Mouse (Mus musculus) liver, embryonic 13.5 days (tissue): ENCODE measurements at regions not wholly inside any gene's neighbourhood (a gene's known extent, or its start where the extent isn't known, plus 50 kb on each side); places are given as distances from the start of the nearest gene placed in this dataset.

Source experiments
- ATAC-seq: fragments of 200-750 bp; cut with Nextera tagmentation; 2 replicates; pipeline ENCODE4 v1.8.0; 2017; ENCODE audit warnings: low read depth, mild to moderate bottlenecking, moderate number of reproducible peaks, moderate library complexity
- DNase-seq: peaks from one replicate; pipeline ENCODE4 v3.0.0; 2022
- H3K27ac ChIP-seq: fragments of 300-500 bp; sonication (generic); 2 replicates; pipeline ENCODE4 v1.5.1; 2015; ENCODE audit warnings: moderate library complexity, mild to moderate bottlenecking, inconsistent platforms
- H3K27me3 ChIP-seq: fragments of 300-500 bp; sonication (generic); 2 replicates; pipeline ENCODE4 v1.6.1; 2015; ENCODE audit warnings: mild to moderate bottlenecking, inconsistent platforms
- H3K36me3 ChIP-seq: fragments of 300-500 bp; sonication (generic); 2 replicates; pipeline ENCODE4 v1.6.1; 2015; ENCODE audit warnings: mild to moderate bottlenecking, inconsistent platforms
- H3K4me1 ChIP-seq: fragments of 300-500 bp; sonication (generic); replicated peaks from 2 replicates; pipeline ENCODE4 v1.6.1; 2015; ENCODE audit warnings: inconsistent platforms
- H3K4me2 ChIP-seq: fragments of 300-500 bp; sonication (generic); 2 replicates; pipeline ENCODE4 v1.6.1; 2015; ENCODE audit warnings: inconsistent platforms, mild to moderate bottlenecking, moderate library complexity
- H3K4me3 ChIP-seq: fragments of 300-500 bp; sonication (generic); replicated peaks from 2 replicates; pipeline ENCODE4 v1.5.1; 2015; ENCODE audit warnings: mild to moderate bottlenecking, inconsistent platforms
- H3K9ac ChIP-seq: fragments of 300-500 bp; sonication (generic); 2 replicates; pipeline ENCODE4 v1.6.1; 2015; ENCODE audit warnings: mild to moderate bottlenecking, inconsistent platforms
- H3K9me3 ChIP-seq: fragments of 300-500 bp; sonication (generic); replicated peaks from 2 replicates; pipeline ENCODE4 v1.6.1; 2016; ENCODE audit warnings: inconsistent platforms
- WGBS: fragments of 180-500 bp; shearing (Covaris S2); methylation state at CpG from one replicate; pipeline ENCODE4 v1.1.7; 2015; ENCODE audit not compliant: insufficient replicate concordance; 5-methylcytosine and 5-hydroxymethylcytosine counted together

DNA sequence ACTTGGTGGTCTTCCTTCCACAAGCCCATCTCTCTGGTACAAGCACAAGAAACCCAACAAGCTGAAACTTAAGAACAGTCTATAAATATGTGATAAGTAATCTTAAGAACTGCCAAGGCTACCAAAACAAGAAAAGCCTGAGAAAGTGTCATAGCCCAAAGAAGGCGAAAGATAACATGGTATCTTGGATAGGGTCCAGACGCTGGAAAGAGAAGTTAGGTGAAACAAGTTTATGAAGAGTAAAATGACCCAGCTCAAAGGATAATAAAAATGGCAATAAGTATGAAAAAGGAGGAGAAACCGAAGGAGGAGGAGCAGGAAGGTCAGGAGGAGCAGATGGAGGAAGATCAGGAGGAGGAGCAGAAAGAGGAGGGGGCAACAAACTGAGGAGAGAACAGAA lies 56.9 kb upstream of the Ltbp1 start:
- WGBS = 53% methylated on average over 3 of the region's 3 CpGs
- H3K36me3 ChIP-seq = no peaks in the 10 kb centered on the region
- no peak overlapping the region for H3K4me2 ChIP-seq
- no peak for ATAC-seq
- no peaks in the 10 kb centered on the region for H3K9me3 ChIP-seq
- H3K27ac ChIP-seq = no peak overlapping the region
- H3K27me3 ChIP-seq = no peaks in the 10 kb centered on the region
- no peak for DNase-seq
- H3K4me3 ChIP-seq = no peak overlapping the region
- H3K4me1 ChIP-seq = no peaks in the 10 kb centered on the region
- H3K9ac ChIP-seq = no peak overlapping the region

DNA sequence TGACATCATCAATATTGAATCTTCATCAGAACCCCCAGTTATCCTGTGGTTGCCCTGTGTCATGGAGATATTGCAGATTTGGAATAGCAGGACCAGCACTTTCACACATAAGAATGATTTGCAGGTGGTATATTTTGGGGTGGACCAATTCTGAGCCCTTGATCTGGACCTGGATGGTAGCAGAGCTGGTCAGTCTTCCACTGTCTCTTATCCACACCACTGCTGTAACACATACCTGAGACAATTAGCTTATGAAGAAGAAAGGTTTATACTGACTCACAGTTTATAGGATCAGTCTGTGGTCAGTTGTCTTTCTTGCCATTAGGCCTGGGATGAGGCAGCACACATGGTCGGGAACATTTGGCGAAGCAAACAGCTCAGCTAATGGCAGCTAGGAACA lies 55.1 kb upstream of the Ltbp1 start:
- Histone ChIP-seq H3K4me2 (no peak overlapping the region), H3K9me3 (no peaks in the 10 kb centered on the region), H3K27me3 (no peaks in the 10 kb centered on the region), H3K9ac (no peak overlapping the region), H3K27ac (no peak overlapping the region), H3K4me3 (no peak overlapping the region), H3K4me1 (no peaks in the 10 kb centered on the region), H3K36me3 (no peaks in the 10 kb centered on the region)
- no peak for ATAC-seq
- no peak for DNase-seq
- 79% methylated on average over 2 of the region's 2 CpGs for WGBS

DNA sequence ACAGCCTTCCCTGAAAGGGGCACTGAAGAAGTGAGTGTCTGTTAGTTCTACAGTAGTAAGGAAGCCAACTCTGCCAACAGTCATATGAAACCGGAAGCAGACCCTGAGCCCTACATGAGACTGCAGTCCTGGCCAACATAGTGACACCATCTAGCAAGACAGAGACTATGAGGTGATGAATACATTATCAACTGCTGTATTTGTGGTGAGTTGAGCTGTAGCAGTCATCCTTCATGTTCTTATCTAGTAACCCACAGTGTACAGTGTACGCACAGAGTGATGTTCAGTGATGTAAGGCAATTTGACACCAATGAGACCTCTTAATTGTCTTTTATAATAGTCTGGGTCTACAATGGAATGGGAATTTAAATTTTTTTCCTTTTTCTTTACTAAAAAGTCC lies 50.4 kb upstream of the Ltbp1 start:
- H3K27ac ChIP-seq = no peak overlapping the region
- DNase-seq = no peak
- H3K36me3 ChIP-seq = no peaks in the 10 kb centered on the region
- H3K4me1 ChIP-seq = no peaks in the 10 kb centered on the region
- ATAC-seq = peak; percentile 65
- H3K27me3 ChIP-seq = no peaks in the 10 kb centered on the region
- no peaks in the 10 kb centered on the region for H3K9me3 ChIP-seq
- H3K4me3 ChIP-seq = no peak overlapping the region
- no peak overlapping the region for H3K4me2 ChIP-seq
- 48% methylated on average over 2 of the region's 2 CpGs for whole genome bisulfite sequencing
- no peak overlapping the region for H3K9ac ChIP-seq
